Mouse (Mus musculus) myocyte (in vitro differentiated cells): ENCODE measurements at regions not wholly inside any gene's neighbourhood (a gene's known extent, or its start where the extent isn't known, plus 50 kb on each side); places are given as distances from the start of the nearest gene placed in this dataset.

Source experiments
- H3K27me3 ChIP-seq: one replicate; pipeline ENCODE4 v1.6.1; 2011; ENCODE audit not compliant: control insufficient read depth, insufficient read depth, insufficient read length
- H3K36me3 ChIP-seq: one replicate; pipeline ENCODE4 v1.6.1; 2011; ENCODE audit not compliant: control insufficient read depth, insufficient read depth
- H3K4me2 ChIP-seq: one replicate; pipeline ENCODE4 v1.6.1; 2011; ENCODE audit warnings: low read depth, control low read depth
- H3K4me3 ChIP-seq: one replicate; pipeline ENCODE4 v1.5.1; 2011; ENCODE audit warnings: mild to moderate bottlenecking, control low read depth, moderate library complexity
- H3K79me2 ChIP-seq: one replicate; pipeline ENCODE4 v1.6.1; 2011; ENCODE audit not compliant: control insufficient read depth, insufficient read depth
- H3ac ChIP-seq: one replicate; pipeline ENCODE4 v1.6.1; 2011; ENCODE audit not compliant: control insufficient read depth, insufficient read length
- CEBPB ChIP-seq: IDR thresholded peaks from 2 replicates; pipeline ENCODE4 v1.6.1; 2011; ENCODE audit warnings: mild to moderate bottlenecking, moderate library complexity; ENCODE audit not compliant: poor library complexity, insufficient read depth, severe bottlenecking
- E2F4 ChIP-seq: IDR thresholded peaks from one replicate; pipeline ENCODE4 v1.6.1; 2011; ENCODE audit warnings: mild to moderate bottlenecking, control low read depth, moderate library complexity; ENCODE audit not compliant: insufficient read depth
- MAX ChIP-seq: IDR thresholded peaks from one replicate; pipeline ENCODE4 v1.6.1; 2011; ENCODE audit warnings: low read depth, mild to moderate bottlenecking, control low read depth
- MYOD1 ChIP-seq, 3 experiments: IDR thresholded peaks; one replicate each; pipeline ENCODE4 v1.6.1; 2011; ENCODE audit warnings: control low read depth in 2 of 3, low read depth in 2 of 3, mild to moderate bottlenecking in 2 of 3, moderate library complexity in 1 of 3; ENCODE audit not compliant: insufficient read length in 2 of 3, control insufficient read depth in 1 of 3
- MYOG ChIP-seq, 3 experiments: IDR thresholded peaks; one replicate each; pipeline ENCODE4 v1.6.1; 2011; ENCODE audit warnings: control low read depth in 2 of 3, low read depth in 2 of 3, mild to moderate bottlenecking in 2 of 3; ENCODE audit not compliant: insufficient read length in 2 of 3, control insufficient read depth in 1 of 3, insufficient read depth in 1 of 3
- POLR2A ChIP-seq: IDR thresholded peaks from one replicate; pipeline ENCODE4 v1.6.1; 2011; ENCODE audit warnings: low read depth, mild to moderate bottlenecking, control low read depth, moderate library complexity; ENCODE audit not compliant: insufficient read length
- POLR2AphosphoS2 ChIP-seq: IDR thresholded peaks from one replicate; pipeline ENCODE4 v1.6.1; 2011; ENCODE audit warnings: low read depth, control low read depth; ENCODE audit not compliant: insufficient read length
- REST ChIP-seq: IDR thresholded peaks from one replicate; pipeline ENCODE4 v1.6.1; 2011; ENCODE audit warnings: mild to moderate bottlenecking, control low read depth, moderate library complexity; ENCODE audit not compliant: insufficient read depth, insufficient read length
- SRF ChIP-seq: IDR thresholded peaks from one replicate; pipeline ENCODE4 v1.6.1; 2011; ENCODE audit warnings: low read depth; ENCODE audit not compliant: control insufficient read depth, insufficient read length
- TCF12 ChIP-seq: IDR thresholded peaks from one replicate; pipeline ENCODE4 v1.6.1; 2011; ENCODE audit warnings: mild to moderate bottlenecking, control low read depth; ENCODE audit not compliant: poor library complexity, insufficient read depth, severe bottlenecking
- TCF3 ChIP-seq: IDR thresholded peaks from one replicate; pipeline ENCODE4 v1.6.1; 2011; ENCODE audit warnings: low read depth, control low read depth; ENCODE audit not compliant: insufficient read length
- USF1 ChIP-seq: IDR thresholded peaks from one replicate; pipeline ENCODE4 v1.6.1; 2011; ENCODE audit warnings: low read depth, mild to moderate bottlenecking, control low read depth, moderate library complexity

DNA sequence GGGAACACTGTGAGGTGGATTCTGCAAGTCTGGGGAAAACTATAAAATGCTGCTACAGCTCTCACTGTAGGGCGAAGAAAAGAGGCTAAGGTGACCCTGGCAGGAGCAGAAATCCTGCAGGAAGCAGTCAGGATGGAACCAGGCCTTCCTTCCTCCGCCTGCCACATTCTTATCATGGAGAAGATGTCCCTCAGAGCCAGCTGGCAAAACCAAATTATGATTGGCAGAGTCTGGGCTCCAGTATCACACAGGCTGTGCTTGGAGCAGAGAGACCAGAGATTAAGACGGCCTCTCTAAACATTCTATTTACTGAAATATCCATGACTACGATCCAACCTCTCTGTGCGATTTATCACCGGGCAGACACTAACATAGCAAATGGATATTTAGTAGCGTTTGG, 92.2 kb upstream of the Max start:
- Histone ChIP-seq H3K4me2 (no peak overlapping the region), H3K4me3 (no peak overlapping the region), H3K79me2 (no peaks in the 10 kb centered on the region), H3K36me3 (no peaks in the 10 kb centered on the region), H3ac (no peak overlapping the region), H3K27me3 (no peaks in the 10 kb centered on the region)
- TF ChIP-seq CEBPB (no peak), POLR2A (no peak), MAX (no peak), TCF3 (no peak), E2F4 (no peak), USF1 (no peak), MYOD1 (IDR thresholded peaks at IDR 0.05; ENCODE audit: control insufficient read depth in 1 of 3, insufficient read length in 2 of 3, low read depth in 2 of 3) (no peak), TCF12 (no peak), MYOG (IDR thresholded peaks at IDR 0.05; ENCODE audit: control insufficient read depth in 1 of 3, insufficient read depth in 1 of 3, insufficient read length in 2 of 3, low read depth in 2 of 3) (no peak), POLR2AphosphoS2 (no peak), REST (no peak), SRF (no peak)

DNA sequence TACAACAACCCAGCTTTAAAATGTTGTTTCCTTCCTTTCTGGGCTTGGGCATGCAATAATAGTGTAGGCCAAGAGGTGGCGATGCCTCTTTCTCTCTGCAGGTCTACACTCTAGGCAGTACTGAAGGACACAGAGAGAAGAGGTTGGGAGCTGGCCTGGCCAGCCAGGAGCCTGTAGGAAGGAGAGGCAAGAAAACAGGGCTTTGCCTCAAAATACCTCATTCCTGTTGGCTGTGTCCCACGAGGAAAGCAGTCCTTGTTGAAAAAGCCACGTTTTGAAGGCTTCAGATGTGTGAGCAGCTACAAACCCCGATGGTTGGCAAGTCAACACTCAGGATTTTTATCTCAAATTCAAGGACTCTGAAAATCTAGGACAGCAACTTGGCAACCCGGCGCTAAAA, 90.9 kb upstream of the Max start:
- no peaks in the 10 kb centered on the region for H3K79me2 ChIP-seq
- no peak for TF ChIP-seq TCF12
- TF ChIP-seq MYOG (IDR thresholded peaks at IDR 0.05; ENCODE audit: control insufficient read depth in 1 of 3, insufficient read depth in 1 of 3, insufficient read length in 2 of 3, low read depth in 2 of 3): no peak
- TF ChIP-seq CEBPB: no peak
- no peak for TF ChIP-seq MAX
- TF ChIP-seq USF1: no peak
- no peak for TF ChIP-seq MYOD1 (IDR thresholded peaks at IDR 0.05; ENCODE audit: control insufficient read depth in 1 of 3, insufficient read length in 2 of 3, low read depth in 2 of 3)
- TF ChIP-seq E2F4: no peak
- TF ChIP-seq POLR2A: no peak
- TF ChIP-seq REST: no peak
- TF ChIP-seq POLR2AphosphoS2: no peak
- TF ChIP-seq TCF3: no peak
- no peak for TF ChIP-seq SRF
- H3K4me2 ChIP-seq: no peak overlapping the region
- no peak overlapping the region for H3ac ChIP-seq
- H3K36me3 ChIP-seq: no peaks in the 10 kb centered on the region
- no peak overlapping the region for H3K4me3 ChIP-seq
- H3K27me3 ChIP-seq: no peaks in the 10 kb centered on the region

DNA sequence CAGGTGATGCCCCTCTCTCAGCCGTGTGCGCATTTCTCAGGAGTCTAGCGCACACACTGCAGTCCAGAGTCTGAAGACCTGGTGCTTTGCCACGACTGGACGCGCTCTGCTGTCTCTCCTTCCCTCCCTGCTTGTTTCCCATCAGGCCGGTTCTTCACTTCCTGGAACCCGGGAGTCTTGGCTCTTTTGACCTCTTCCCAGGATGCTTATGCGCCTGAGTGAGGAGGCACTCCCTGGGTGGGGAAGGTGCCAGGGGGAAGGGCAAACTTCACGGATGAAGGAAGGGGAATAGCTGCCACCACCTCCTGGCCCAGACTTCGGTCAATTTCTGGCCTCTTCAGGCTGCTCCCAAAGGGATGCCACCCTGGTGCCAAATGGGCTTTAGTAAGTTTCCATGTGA, 86.4 kb upstream of the Max start:
- Histone ChIP-seq H3K4me2 (no peak overlapping the region), H3K36me3 (no peaks in the 10 kb centered on the region), H3K79me2 (no peaks in the 10 kb centered on the region), H3ac (no peak overlapping the region), H3K27me3 (no peaks in the 10 kb centered on the region), H3K4me3 (no peak overlapping the region)
- TF ChIP-seq E2F4: no peak
- no peak for TF ChIP-seq POLR2AphosphoS2
- TF ChIP-seq MYOD1 (IDR thresholded peaks at IDR 0.05; ENCODE audit: control insufficient read depth in 1 of 3, insufficient read length in 2 of 3, low read depth in 2 of 3): no peak
- no peak for TF ChIP-seq CEBPB
- no peak for TF ChIP-seq REST
- no peak for TF ChIP-seq MAX

DNA sequence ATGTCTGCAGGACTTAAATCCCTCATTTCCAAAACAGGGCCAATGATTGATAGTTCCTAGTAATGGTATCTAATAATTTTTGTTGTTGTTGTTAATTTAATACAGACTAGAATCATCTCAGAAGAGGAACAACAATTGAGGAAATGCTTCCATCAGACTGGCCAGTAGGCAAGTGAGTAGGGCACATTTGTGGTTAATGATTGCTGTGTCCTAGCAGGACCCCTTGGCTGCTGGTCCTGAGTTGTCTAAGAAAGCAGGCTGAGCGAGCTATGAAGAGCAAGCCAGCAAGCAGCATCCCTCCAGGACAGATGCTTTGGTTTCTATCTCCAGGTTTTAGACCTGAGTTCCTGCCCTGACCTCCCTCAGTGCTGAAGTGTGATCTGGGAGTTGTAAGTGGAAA, 85.3 kb upstream of the Max start:
- Histone ChIP-seq H3K27me3 (no peaks in the 10 kb centered on the region), H3K4me3 (no peak overlapping the region), H3K4me2 (no peak overlapping the region), H3ac (no peak overlapping the region), H3K36me3 (no peaks in the 10 kb centered on the region), H3K79me2 (no peaks in the 10 kb centered on the region)
- TF ChIP-seq MYOD1 (IDR thresholded peaks at IDR 0.05; ENCODE audit: control insufficient read depth in 1 of 3, insufficient read length in 2 of 3, low read depth in 2 of 3) (no peak), TCF12 (no peak), REST (no peak), TCF3 (no peak), POLR2AphosphoS2 (no peak), MYOG (IDR thresholded peaks at IDR 0.05; ENCODE audit: control insufficient read depth in 1 of 3, insufficient read depth in 1 of 3, insufficient read length in 2 of 3, low read depth in 2 of 3) (no peak), POLR2A (no peak), E2F4 (no peak), CEBPB (no peak), SRF (no peak), MAX (no peak), USF1 (no peak)

DNA sequence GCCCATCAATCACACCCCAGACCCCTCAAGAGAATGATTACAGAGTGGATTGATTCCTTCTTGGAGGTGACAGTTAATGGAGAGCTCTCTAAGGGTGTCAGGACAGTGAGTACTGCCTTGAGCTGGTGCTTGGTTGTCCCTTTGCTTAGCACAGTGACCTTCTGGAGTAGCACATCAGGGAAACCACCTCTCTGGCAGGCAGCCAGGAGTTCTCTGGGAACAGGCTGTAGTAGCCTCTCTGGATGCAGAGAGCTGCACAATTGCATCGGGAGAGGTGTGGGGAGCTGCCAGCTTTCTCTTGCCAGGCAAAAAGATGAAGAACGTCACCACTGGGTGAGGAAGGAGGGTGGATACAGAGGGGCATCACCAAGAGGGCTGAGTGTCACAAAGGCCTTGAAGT, 84.0 kb upstream of the Max start:
- H3K4me3 ChIP-seq: no peak overlapping the region
- H3K27me3 ChIP-seq: no peaks in the 10 kb centered on the region
- TF ChIP-seq TCF12 (no peak), POLR2AphosphoS2 (no peak), MYOD1 (IDR thresholded peaks at IDR 0.05; ENCODE audit: control insufficient read depth in 1 of 3, insufficient read length in 2 of 3, low read depth in 2 of 3) (no peak), POLR2A (no peak), CEBPB (no peak), E2F4 (no peak), USF1 (no peak), REST (no peak), SRF (no peak), TCF3 (no peak), MYOG (IDR thresholded peaks at IDR 0.05; ENCODE audit: control insufficient read depth in 1 of 3, insufficient read depth in 1 of 3, insufficient read length in 2 of 3, low read depth in 2 of 3) (no peak), MAX (no peak)
- H3K4me2 ChIP-seq: no peak overlapping the region
- no peaks in the 10 kb centered on the region for H3K79me2 ChIP-seq
- H3ac ChIP-seq: no peak overlapping the region
- H3K36me3 ChIP-seq: no peaks in the 10 kb centered on the region
